Mouse (Mus musculus) heart, postnatal 0 days (tissue): ENCODE measurements around the gene Slc35b3. TPM values are rescaled to one million over a fixed set of nuclear protein-coding genes. Genes with fewer than 3 reads are reported as not detected.

ENCODE experiments used
- ATAC-seq: fragments of 200-750 bp; cut with Nextera tagmentation; 2 replicates; pipeline ENCODE4 v1.8.0; 2017; ENCODE audit warnings: low read depth, moderate number of reproducible peaks, moderate library complexity; ENCODE audit not compliant: insufficient read depth
- DNase-seq: peaks from one replicate; pipeline ENCODE4 v3.0.0-alpha.2; 2016; ENCODE audit warnings: low spot score
- H3K27ac ChIP-seq: fragments of 300-500 bp; sonication (generic); 2 replicates; pipeline ENCODE4 v1.5.1; 2014; ENCODE audit warnings: low read depth, mild to moderate bottlenecking
- H3K27me3 ChIP-seq: fragments of 300-500 bp; sonication (generic); 2 replicates; pipeline ENCODE4 v1.6.1; 2014; ENCODE audit warnings: low read length, mixed read lengths; ENCODE audit not compliant: control insufficient read depth, insufficient read depth
- H3K36me3 ChIP-seq: fragments of 300-500 bp; sonication (generic); replicated peaks from 2 replicates; pipeline ENCODE4 v1.6.1; 2014; ENCODE audit warnings: low read length, mixed read lengths; ENCODE audit not compliant: control insufficient read depth, insufficient read depth
- H3K4me1 ChIP-seq: fragments of 300-500 bp; sonication (generic); 2 replicates; pipeline ENCODE4 v1.6.1; 2014; ENCODE audit warnings: antibody characterized with exemption; ENCODE audit not compliant: control insufficient read depth, insufficient read depth
- H3K4me2 ChIP-seq: fragments of 300-500 bp; sonication (generic); 2 replicates; pipeline ENCODE4 v1.6.1; 2014; ENCODE audit warnings: low read depth, mild to moderate bottlenecking, low read length, moderate library complexity
- H3K4me3 ChIP-seq: fragments of 300-500 bp; sonication (generic); 2 replicates; pipeline ENCODE4 v1.5.1; 2014; ENCODE audit warnings: low read depth, low read length
- H3K9ac ChIP-seq: fragments of 300-500 bp; sonication (generic); replicated peaks from 2 replicates; pipeline ENCODE4 v1.6.1; 2014; ENCODE audit warnings: low read depth, low read length, mixed read lengths
- H3K9me3 ChIP-seq: fragments of 300-500 bp; sonication (generic); replicated peaks from 2 replicates; pipeline ENCODE4 v1.6.1; 2016; ENCODE audit warnings: low read length; ENCODE audit not compliant: control insufficient read depth
- CTCF ChIP-seq: IDR thresholded peaks from 2 replicates; pipeline ENCODE4 v1.5.1; 2016; ENCODE audit warnings: antibody characterized with exemption, control low read depth, low read depth
- EP300 ChIP-seq: IDR thresholded peaks from 2 replicates; pipeline ENCODE4 v1.6.1; 2016; ENCODE audit warnings: antibody characterized with exemption, low read depth
- WGBS: fragments of 180-500 bp; shearing (Covaris S2); extraction: QIAGEN DNeasy Blood & Tissue Kit; methylation state at CpG from one replicate; pipeline ENCODE4 v1.1.7; 2014; 5-methylcytosine and 5-hydroxymethylcytosine counted together
- polyA plus RNA-seq: library from polyadenylated mRNA; unstranded; fragments of >200 nt; fragmentation: Nextera tagmentation; extraction: Ambion mirVana; gene quantifications from 2 replicates; pipeline ENCODE4 v1.2.1, GENCODE M21; 2015
- total RNA-seq: library from RNA; depleted of rRNA; stranded (reverse); fragments of >200 nt; gene quantifications from 2 replicates; pipeline ENCODE4 v1.2.3, GENCODE M21; 2014; ENCODE audit warnings: low replicate concordance

Gene Slc35b3
- total and polyA plus RNA-seq, 2 experiments from 2014 or later: 15.2 to 16.7 TPM

DNA sequence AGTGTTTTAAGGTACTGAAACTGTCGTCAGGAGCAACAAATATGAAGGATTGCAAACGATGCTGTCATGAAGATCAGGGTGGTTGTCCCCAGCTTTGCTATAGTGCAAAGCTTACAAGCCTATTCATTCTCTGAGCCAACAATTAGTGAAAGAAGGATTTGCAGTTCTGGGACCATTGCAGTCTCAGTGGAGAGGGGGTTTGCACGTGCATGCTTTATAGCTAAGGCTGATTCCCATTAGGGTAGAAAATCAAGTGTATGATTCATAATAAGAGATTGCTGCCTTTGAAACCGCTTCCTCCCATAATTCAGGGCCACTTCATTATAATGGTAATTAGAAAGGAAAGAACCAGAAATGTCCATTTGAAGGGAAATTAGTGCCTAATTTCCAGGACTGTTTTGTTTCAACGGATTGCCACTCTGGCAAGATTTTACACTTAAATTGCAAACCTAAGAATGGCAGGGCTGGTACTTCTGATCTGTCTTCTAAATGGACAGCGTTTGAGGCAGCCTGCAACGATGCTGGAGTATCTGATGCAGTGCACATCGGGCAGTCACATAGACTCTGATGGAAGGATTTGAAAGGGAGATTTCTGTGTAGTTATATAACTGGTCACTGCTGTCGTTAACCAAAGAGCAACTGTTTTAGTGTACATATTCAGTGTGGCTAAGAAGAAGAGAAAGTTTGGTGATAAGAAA lies 42.3 kb downstream of the Slc35b3 start:
- DNase-seq (no peak), ATAC-seq (no peak)
- H3K4me3 ChIP-seq: no peak overlapping the region
- H3K4me2 ChIP-seq: no peak overlapping the region
- H3K36me3 ChIP-seq: no peaks in the 10 kb centered on the region
- no peak overlapping the region for H3K9ac ChIP-seq
- H3K27me3 ChIP-seq: no peaks in the 10 kb centered on the region
- no peaks in the 10 kb centered on the region for H3K9me3 ChIP-seq
- no peaks in the 10 kb centered on the region for H3K4me1 ChIP-seq
- TF ChIP-seq CTCF (no peak), EP300 (no peak)
- 74% methylated on average over 9 of the region's 9 CpGs for WGBS
- H3K27ac ChIP-seq: no peak overlapping the region

DNA sequence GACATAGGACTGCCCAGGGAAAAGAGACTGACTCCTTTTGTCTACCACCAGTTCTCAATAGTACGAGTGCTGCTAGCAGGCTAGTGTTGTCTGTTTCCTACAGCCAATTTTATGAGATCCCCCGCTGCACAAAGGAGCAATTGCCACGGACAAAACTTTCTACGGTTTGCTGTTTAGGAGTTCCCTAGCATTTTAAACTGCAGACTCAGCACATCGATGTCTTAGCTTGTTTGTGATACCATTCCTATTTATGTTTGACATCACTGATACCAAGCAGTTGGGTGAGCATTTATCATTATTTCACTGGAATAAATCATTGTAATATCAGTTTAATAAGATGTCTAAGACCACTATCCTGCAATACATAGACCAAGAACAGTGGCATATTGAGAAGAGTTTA lies 43.1 kb downstream of the Slc35b3 start:
- WGBS: 81% methylated on average over 5 of the region's 5 CpGs
- Histone ChIP-seq H3K4me3 (no peak overlapping the region), H3K27me3 (no peaks in the 10 kb centered on the region), H3K9me3 (no peaks in the 10 kb centered on the region), H3K36me3 (no peaks in the 10 kb centered on the region), H3K4me2 (no peak overlapping the region), H3K4me1 (no peaks in the 10 kb centered on the region), H3K9ac (no peak overlapping the region), H3K27ac (no peak overlapping the region)
- DNase-seq (no peak), ATAC-seq (no peak)
- no peak for TF ChIP-seq CTCF
- no peak for TF ChIP-seq EP300

DNA sequence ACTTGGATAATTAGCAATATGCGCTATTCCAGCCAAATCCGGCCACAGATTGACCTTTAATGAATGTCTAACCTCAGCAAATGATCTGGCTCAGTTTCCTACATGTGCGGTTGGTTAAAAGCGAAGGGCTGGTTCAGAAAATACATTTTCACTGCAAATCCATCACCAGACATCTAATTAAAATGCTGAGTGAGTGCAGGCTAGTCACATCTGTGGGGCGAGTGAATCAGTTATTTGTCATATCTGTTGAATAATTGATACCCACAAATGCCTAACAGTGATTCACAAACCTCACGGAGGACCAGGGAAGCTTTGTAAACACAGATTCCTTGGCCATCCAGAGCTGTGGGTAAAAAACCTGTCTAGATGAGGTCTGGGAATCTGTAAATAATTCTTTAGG lies 45.9 kb downstream of the Slc35b3 start:
- H3K4me1 ChIP-seq: no peaks in the 10 kb centered on the region
- 84% methylated on average over 6 of the region's 6 CpGs for whole genome bisulfite sequencing
- no peak overlapping the region for H3K4me3 ChIP-seq
- H3K36me3 ChIP-seq: no peaks in the 10 kb centered on the region
- H3K4me2 ChIP-seq: no peak overlapping the region
- no peak overlapping the region for H3K9ac ChIP-seq
- no peaks in the 10 kb centered on the region for H3K9me3 ChIP-seq
- H3K27ac ChIP-seq: no peak overlapping the region
- H3K27me3 ChIP-seq: no peaks in the 10 kb centered on the region
- no peak for DNase-seq
- ATAC-seq: no peak
- TF ChIP-seq CTCF: no peak
- TF ChIP-seq EP300: no peak

DNA sequence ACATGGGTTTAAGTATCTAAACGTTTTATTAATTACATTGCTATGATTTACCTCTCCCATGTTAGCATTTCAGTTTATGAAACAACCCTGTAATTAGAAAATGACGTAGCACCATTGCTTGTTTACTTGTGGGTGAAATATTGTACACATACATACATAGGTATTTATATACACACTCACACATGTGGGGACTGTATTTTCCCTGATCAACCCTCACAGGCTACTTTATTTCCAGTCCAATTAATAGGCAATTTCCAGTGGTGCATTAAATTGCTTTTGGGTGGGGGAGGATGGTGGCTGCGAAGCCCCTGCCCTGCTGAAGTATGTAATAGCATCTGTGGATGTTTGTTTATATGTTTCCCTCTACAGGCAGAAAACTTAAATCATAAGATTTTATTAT lies 68.3 kb downstream of the Slc35b3 start:
- no peak overlapping the region for H3K27ac ChIP-seq
- H3K4me2 ChIP-seq: no peak overlapping the region
- H3K9ac ChIP-seq: no peak overlapping the region
- no peak overlapping the region for H3K4me3 ChIP-seq
- no peaks in the 10 kb centered on the region for H3K9me3 ChIP-seq
- ATAC-seq (no peak), DNase-seq (no peak)
- no peaks in the 10 kb centered on the region for H3K4me1 ChIP-seq
- WGBS: 68% methylated on average over 3 of the region's 3 CpGs
- TF ChIP-seq CTCF: no peak
- no peak for TF ChIP-seq EP300
- no peaks in the 10 kb centered on the region for H3K27me3 ChIP-seq
- H3K36me3 ChIP-seq: no peaks in the 10 kb centered on the region
